Mouse (Mus musculus): ENCODE results near the gene Entpd2. TPM values are rescaled to one million over a fixed set of nuclear protein-coding genes. Genes with fewer than 3 reads are reported as not detected.

Gene Entpd2
- total RNA-seq (2023) = not detected

DNA sequence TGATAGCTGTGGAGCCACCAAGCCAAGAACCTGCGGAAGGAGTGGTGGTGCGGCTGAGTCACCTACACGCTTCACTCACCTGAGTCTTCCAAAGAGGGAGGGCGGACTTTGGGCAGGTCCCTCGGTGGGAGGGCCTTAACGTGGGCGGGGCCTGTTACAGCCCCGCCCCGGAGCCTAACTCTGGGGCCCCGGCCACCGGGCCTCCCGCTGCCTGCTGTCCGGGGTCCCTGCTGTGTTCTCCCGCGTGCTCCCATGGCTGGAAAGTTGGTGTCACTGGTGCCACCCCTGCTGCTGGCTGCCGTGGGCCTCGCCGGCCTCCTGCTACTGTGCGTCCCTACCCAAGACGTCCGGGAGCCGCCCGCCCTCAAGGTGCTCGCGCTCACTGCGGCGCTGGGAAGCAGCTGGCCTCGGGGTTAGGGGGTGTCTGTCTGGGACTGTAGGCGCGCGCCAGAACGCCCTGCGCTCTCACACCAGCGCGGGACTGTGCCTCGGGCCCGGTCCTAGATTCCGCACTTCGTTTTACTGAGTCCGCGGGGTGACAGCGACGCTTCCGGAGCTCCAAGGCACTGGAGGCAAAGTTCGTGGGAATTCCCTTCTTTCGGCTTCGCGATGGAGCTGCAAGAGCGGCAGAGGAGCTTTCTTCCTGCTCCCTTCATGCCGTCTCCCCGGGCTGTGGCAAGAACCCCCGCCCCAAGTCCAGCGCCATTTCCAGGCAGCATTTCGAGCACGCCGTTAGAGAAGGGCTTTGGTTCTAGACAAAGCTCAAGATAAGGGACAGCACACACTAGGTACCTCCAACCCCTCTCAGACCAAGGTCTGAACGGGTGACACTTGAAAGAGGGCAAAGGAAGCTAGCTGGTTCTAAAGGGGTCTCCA lies at the start of gene Entpd2:
TSS of gene Entpd2 (plus strand) at position 154 of the 876 bp plus-strand sequence.

GRCm38 (mm10) chr2:25356208-25357079 lies 39.2 kb upstream of the Entpd2 start, which contains the start of gene Dpp7:
Gene Dpp7, minus strand, starts transcription at chr2:25356359.

GRCm38 (mm10) chr2:25365091-25365761 lies 30.4 kb upstream of the Entpd2 start, which contains the start of gene Uap1l1:
Gene Uap1l1, minus strand, starts transcription at chr2:25365682.

DNA sequence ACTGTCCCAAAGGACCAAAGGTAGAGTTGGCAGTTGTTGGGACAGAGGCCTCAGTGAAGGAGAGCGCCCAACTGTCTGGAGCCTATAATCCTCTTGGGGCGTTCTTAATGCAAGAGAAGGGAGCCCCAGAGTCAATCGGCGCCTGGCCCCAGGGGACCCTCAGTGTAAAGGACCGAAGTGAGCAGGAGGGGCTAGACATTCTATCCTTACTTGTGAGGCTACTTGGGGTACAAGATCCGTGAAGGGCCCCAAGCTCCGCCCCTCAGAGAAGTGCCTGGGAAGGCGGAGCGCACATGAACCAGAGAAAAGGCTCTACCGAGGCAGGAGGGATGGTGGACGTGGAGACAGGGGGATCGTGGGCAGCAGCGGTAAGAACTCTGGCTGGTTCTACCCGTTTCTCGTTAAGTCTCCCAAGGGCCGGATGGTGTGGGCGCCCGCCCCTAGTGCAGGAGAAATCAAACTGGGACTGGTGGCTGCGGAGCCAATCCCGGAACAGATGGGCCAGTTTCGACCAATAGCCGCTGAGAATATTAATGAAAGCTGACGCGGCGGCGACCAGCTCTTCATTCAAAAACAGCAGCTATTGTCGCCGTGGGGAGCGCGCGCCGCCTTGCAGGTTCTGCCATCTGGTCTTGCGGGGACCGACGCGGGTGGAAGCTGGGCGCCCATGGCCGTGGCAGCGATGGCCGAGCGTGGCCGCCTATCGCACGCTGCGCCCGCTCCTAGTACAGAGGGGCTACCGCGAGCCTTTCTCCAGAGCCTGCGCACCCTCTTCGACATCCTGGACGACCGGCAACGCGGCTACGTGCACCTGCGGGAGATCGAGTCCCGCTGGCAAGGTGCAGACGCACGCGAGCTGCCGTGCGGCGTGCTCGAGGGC lies 23.7 kb upstream of the Entpd2 start, which contains the start of gene Sapcd2:
TSS of gene Sapcd2 (plus strand) at position 558 of the 880 bp plus-strand sequence.

GRCm38 (mm10) chr2:25399051-25399450 lies 3.4 kb downstream of the Entpd2 start, which contains the start of gene Npdc1:
Gene Npdc1, plus strand, starts transcription at chr2:25399351.

DNA sequence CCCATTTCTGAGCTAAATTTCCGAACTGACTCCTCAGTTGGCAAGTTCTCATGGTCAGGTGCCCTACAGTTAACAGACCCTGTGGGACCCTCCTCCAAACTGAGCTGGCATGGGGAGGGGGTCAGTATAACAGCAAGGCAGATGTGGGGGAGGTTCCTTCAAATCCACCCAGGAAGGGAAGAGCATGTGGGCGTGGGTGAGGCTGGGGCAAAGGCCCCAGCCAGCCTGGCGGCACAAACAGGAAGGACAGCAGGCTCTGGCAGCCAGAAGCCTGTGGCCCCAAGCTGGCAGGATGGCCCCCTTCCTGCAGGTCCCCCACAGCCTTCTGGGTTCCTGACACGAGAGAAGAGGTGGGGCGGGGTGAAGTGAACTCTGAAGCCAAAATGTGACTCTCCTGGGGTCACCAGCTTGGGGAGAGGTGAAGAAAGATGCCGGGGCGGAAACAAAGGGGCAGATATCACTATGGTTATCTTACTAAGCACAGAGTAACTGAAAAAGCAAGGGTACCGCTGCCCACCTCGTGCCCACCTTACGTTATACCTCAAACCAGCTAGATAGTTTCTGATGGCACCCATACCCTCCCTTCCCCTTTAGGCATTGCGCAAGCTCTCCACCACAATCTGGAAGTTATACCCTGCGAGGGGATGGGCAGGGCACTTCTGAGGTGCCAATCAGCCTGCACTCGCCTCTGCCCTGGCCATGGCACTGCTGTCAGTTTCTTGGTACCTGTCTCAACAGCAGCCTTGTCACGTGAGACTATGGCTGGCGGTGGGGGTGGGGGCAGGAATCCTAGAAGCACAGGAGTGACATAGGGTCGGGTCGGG lies 27.1 kb downstream of the Entpd2 start, which contains the start of gene Fut7:
TSS of gene Fut7 (plus strand) at position 681 of the 824 bp plus-strand sequence.

GRCm38 (mm10) chr2:25428442-25429236 lies 33.0 kb downstream of the Entpd2 start, which contains the start of gene Abca2:
Gene Abca2, plus strand, starts transcription at chr2:25428703.

Other genes with a start within 250 kb of the Entpd2 start
- 7.0 TPM for gene Nrarp, start 215.1 kb upstream of the Entpd2 start, total RNA-seq (2023)
- 14.4 TPM for gene Tor4a, start 199.0 kb upstream of the Entpd2 start, total RNA-seq (2023)
- 53.8 TPM for gene Nelfb, start 184.4 kb upstream of the Entpd2 start, total RNA-seq (2023)
- not detected for gene Stpg3, start 181.2 kb upstream of the Entpd2 start, total RNA-seq (2023)
- not detected for gene Fam166a, start 177.1 kb upstream of the Entpd2 start, total RNA-seq (2023)
- gene Tubb4b, start 171.2 kb upstream of the Entpd2 start, total RNA-seq (2023) = 103 TPM
- gene Slc34a3, start 161.5 kb upstream of the Entpd2 start, total RNA-seq (2023) = not detected
- not detected for gene Rnf224, start 159.1 kb upstream of the Entpd2 start, total RNA-seq (2023)
- gene Rnf208, start 153.6 kb upstream of the Entpd2 start, total RNA-seq (2023) = 0.50 TPM
- not detected for gene Cysrt1, start 153.4 kb upstream of the Entpd2 start, total RNA-seq (2023)
- 12.5 TPM for gene AL732309.1, start 149.0 kb upstream of the Entpd2 start, total RNA-seq (2023)
- gene Tmem203, start 140.4 kb upstream of the Entpd2 start, total RNA-seq (2023) = 19.2 TPM
- 19.1 TPM for gene Tprn, start 133.3 kb upstream of the Entpd2 start, total RNA-seq (2023)
- 29.1 TPM for gene Ssna1, start 123.4 kb upstream of the Entpd2 start, total RNA-seq (2023)
- 100 TPM for gene Anapc2, start 123.4 kb upstream of the Entpd2 start, total RNA-seq (2023)
- gene Tmem210, start 107.7 kb upstream of the Entpd2 start, total RNA-seq (2023) = not detected
- gene Lrrc26, start 106.0 kb upstream of the Entpd2 start, total RNA-seq (2023) = not detected
- gene Grin1, start 76.7 kb upstream of the Entpd2 start, total RNA-seq (2023) = not detected
- 44.3 TPM for gene Man1b1, start 63.5 kb upstream of the Entpd2 start, total RNA-seq (2023)
- gene Dpp7, start 39.5 kb upstream of the Entpd2 start, total RNA-seq (2023) = 16.8 TPM
- 5.7 TPM for gene Uap1l1, start 30.2 kb upstream of the Entpd2 start, total RNA-seq (2023)
- 1.1 TPM for gene Sapcd2, start 23.6 kb upstream of the Entpd2 start, total RNA-seq (2023)
- gene Npdc1, start 3.5 kb downstream of the Entpd2 start, total RNA-seq (2023) = 2.2 TPM
- gene Fut7, start 27.4 kb downstream of the Entpd2 start, total RNA-seq (2023) = 0.67 TPM
- 67.3 TPM for gene Abca2, start 32.8 kb downstream of the Entpd2 start, total RNA-seq (2023)
- not detected for gene Clic3, start 61.0 kb downstream of the Entpd2 start, total RNA-seq (2023)
- gene Paxx, start 65.2 kb downstream of the Entpd2 start, total RNA-seq (2023) = 74.0 TPM
- gene Ptgds, start 74.2 kb downstream of the Entpd2 start, total RNA-seq (2023) = not detected
- gene Lcn12, start 98.0 kb downstream of the Entpd2 start, total RNA-seq (2023) = not detected
- 61.4 TPM for gene Fbxw5, start 104.9 kb downstream of the Entpd2 start, total RNA-seq (2023)
- gene C8g, start 105.8 kb downstream of the Entpd2 start, total RNA-seq (2023) = 0.50 TPM
- 35.1 TPM for gene Traf2, start 151.1 kb downstream of the Entpd2 start, total RNA-seq (2023)
- gene Edf1, start 162.0 kb downstream of the Entpd2 start, total RNA-seq (2023) = 98.0 TPM
- gene Mamdc4, start 179.0 kb downstream of the Entpd2 start, total RNA-seq (2023) = 2.7 TPM
- 25.7 TPM for gene Phpt1, start 179.3 kb downstream of the Entpd2 start, total RNA-seq (2023)
- 0.38 TPM for gene Ajm1, start 185.9 kb downstream of the Entpd2 start, total RNA-seq (2023)
- gene Rabl6, start 212.6 kb downstream of the Entpd2 start, total RNA-seq (2023) = 100 TPM
- gene Ccdc183, start 221.8 kb downstream of the Entpd2 start, total RNA-seq (2023) = not detected
- gene Tmem141, start 226.1 kb downstream of the Entpd2 start, total RNA-seq (2023) = 0.79 TPM
- gene Fcna, start 232.2 kb downstream of the Entpd2 start, total RNA-seq (2023) = 7.5 TPM